Mouse (Mus musculus) liver, postnatal 0 days (tissue): Measurements from ENCODE around the gene Spocd1. TPM values are rescaled to one million over a fixed set of nuclear protein-coding genes. Genes with fewer than 3 reads are reported as not detected.
A peak's percentile ranks its signal among the peaks of the same experiment; 100 is the strongest.

Experiments
- ATAC-seq: fragments of 200-750 bp; cut with Nextera tagmentation; 2 replicates; pipeline ENCODE4 v1.8.0; 2017; ENCODE audit warnings: mild to moderate bottlenecking, moderate library complexity
- DNase-seq: peaks from one replicate; pipeline ENCODE4 v3.0.0-alpha.2; 2016
- H3K27ac ChIP-seq: fragments of 300-500 bp; sonication (generic); 2 replicates; pipeline ENCODE4 v1.5.1; 2014; ENCODE audit warnings: antibody characterized with exemption, moderate library complexity, mild to moderate bottlenecking, low read depth
- H3K27me3 ChIP-seq: fragments of 300-500 bp; sonication (generic); 2 replicates; pipeline ENCODE4 v1.6.1; 2014; ENCODE audit warnings: low read length, control low read depth, mixed read lengths; ENCODE audit not compliant: insufficient read depth
- H3K36me3 ChIP-seq: fragments of 300-500 bp; sonication (generic); replicated peaks from 2 replicates; pipeline ENCODE4 v1.6.1; 2014; ENCODE audit warnings: mild to moderate bottlenecking, control low read depth, low read length, moderate library complexity, mixed read lengths; ENCODE audit not compliant: insufficient read depth
- H3K4me1 ChIP-seq: fragments of 300-500 bp; sonication (generic); 2 replicates; pipeline ENCODE4 v1.6.1; 2014; ENCODE audit warnings: antibody characterized with exemption, mild to moderate bottlenecking, control low read depth; ENCODE audit not compliant: insufficient read depth
- H3K4me2 ChIP-seq: fragments of 300-500 bp; sonication (generic); 2 replicates; pipeline ENCODE4 v1.6.1; 2014; ENCODE audit warnings: low read depth, mild to moderate bottlenecking, low read length, moderate library complexity, mixed read lengths
- H3K4me3 ChIP-seq: fragments of 300-500 bp; sonication (generic); 2 replicates; pipeline ENCODE4 v1.5.1; 2014; ENCODE audit warnings: low read depth, low read length
- H3K9ac ChIP-seq: fragments of 300-500 bp; sonication (generic); replicated peaks from 2 replicates; pipeline ENCODE4 v1.6.1; 2014; ENCODE audit warnings: mild to moderate bottlenecking, moderate library complexity
- H3K9me3 ChIP-seq: fragments of 300-500 bp; sonication (generic); 2 replicates; pipeline ENCODE4 v1.6.1; 2016; ENCODE audit warnings: mild to moderate bottlenecking, control low read depth, low read length, mixed read lengths
- CTCF ChIP-seq: sonication (generic); IDR thresholded peaks from 2 replicates; pipeline ENCODE4 v1.5.1; 2016; ENCODE audit warnings: antibody characterized with exemption, low read depth
- EP300 ChIP-seq: IDR thresholded peaks from 2 replicates; pipeline ENCODE4 v1.6.1; 2016; ENCODE audit warnings: antibody characterized with exemption, low read depth, mild to moderate bottlenecking
- whole genome bisulfite sequencing: fragments of 180-500 bp; shearing (Covaris S2); extraction: QIAGEN DNeasy Blood & Tissue Kit; methylation state at CpG from one replicate; pipeline ENCODE4 v1.1.7; 2014; ENCODE audit not compliant: insufficient replicate concordance; 5-methylcytosine and 5-hydroxymethylcytosine counted together
- polyA plus RNA-seq: library from polyadenylated mRNA; unstranded; fragments of >200 nt; fragmentation: Nextera tagmentation; extraction: Ambion mirVana; gene quantifications from 2 replicates; pipeline ENCODE4 v1.2.1, GENCODE M21; 2015

Spocd1 gene
- polyA plus RNA-seq, 1 experiment from 2014 or later = not detected

GRCm38 (mm10) chr4:129924143-129924542 is 4.9 kb upstream of the Spocd1 start:
- H3K27me3 ChIP-seq = no peaks in the 10 kb centered on the region
- no peak overlapping the region for H3K9ac ChIP-seq
- H3K4me2 ChIP-seq = no peak overlapping the region
- WGBS = 67% methylated on average over 8 of the region's 8 CpGs
- H3K36me3 ChIP-seq = no peaks in the 10 kb centered on the region
- TF ChIP-seq EP300 (no peak), CTCF (no peak)
- H3K27ac ChIP-seq = 0 out of 2 replicates have a peak overlapping the region, but pooled peaks have one; percentile 19
- no peak overlapping the region for H3K4me3 ChIP-seq
- ATAC-seq (no peak), DNase-seq (no peak)
- H3K4me1 ChIP-seq = peaks cover 30% of the 10 kb centered on the region
- H3K9me3 ChIP-seq = no peaks in the 10 kb centered on the region

GRCm38 (mm10) chr4:129924694-129925093 is 4.4 kb upstream of the Spocd1 start:
- Histone ChIP-seq H3K27me3 (no peaks in the 10 kb centered on the region), H3K9ac (no peak overlapping the region), H3K9me3 (no peaks in the 10 kb centered on the region), H3K4me2 (no peak overlapping the region), H3K36me3 (no peaks in the 10 kb centered on the region), H3K4me1 (peaks cover 30% of the 10 kb centered on the region), H3K4me3 (no peak overlapping the region), H3K27ac (peak overlapping the region; percentile 19; the same call in 1 of the 2 replicates)
- DNase-seq (no peak), ATAC-seq (no peak; the same call in 1 of the 2 replicates)
- 42% methylated on average over 6 of the region's 6 CpGs for WGBS
- TF ChIP-seq CTCF = no peak
- no peak for TF ChIP-seq EP300

GRCm38 (mm10) chr4:129926544-129926943 is 2.5 kb upstream of the Spocd1 start:
- Histone ChIP-seq H3K4me1 (peaks cover 16% of the 10 kb centered on the region), H3K27ac (no peak overlapping the region), H3K4me3 (no peak overlapping the region), H3K9me3 (no peaks in the 10 kb centered on the region), H3K9ac (peak overlapping the region; percentile 18; the same call in 1 of the 2 replicates), H3K27me3 (no peaks in the 10 kb centered on the region), H3K36me3 (no peaks in the 10 kb centered on the region), H3K4me2 (peak overlapping the region; percentile 10; the same call in 1 of the 2 replicates)
- no peak for DNase-seq
- 11% methylated on average over 8 of the region's 8 CpGs for WGBS
- TF ChIP-seq CTCF = no peak
- no peak for TF ChIP-seq EP300
- no peak for ATAC-seq

GRCm38 (mm10) chr4:129927091-129927490 is 2.0 kb upstream of the Spocd1 start:
- Histone ChIP-seq H3K4me2 (no peak overlapping the region), H3K36me3 (no peaks in the 10 kb centered on the region), H3K27me3 (no peaks in the 10 kb centered on the region), H3K27ac (no peak overlapping the region), H3K9ac (no peak overlapping the region), H3K4me3 (no peak overlapping the region), H3K9me3 (0 out of 2 replicates have a peak, but pooled peaks cover 3% of the 10 kb centered on the region), H3K4me1 (peaks cover 11% of the 10 kb centered on the region)
- no peak for ATAC-seq
- TF ChIP-seq CTCF = no peak
- TF ChIP-seq EP300 = no peak
- 52% methylated on average over 3 of the region's 3 CpGs for WGBS
- DNase-seq = no peak

GRCm38 (mm10) chr4:129928124-129928751 is 811 bp upstream of the Spocd1 start:
- ATAC-seq (peak; percentile 72), DNase-seq (peak; percentile 90)
- WGBS = 1% methylated on average over 19 of the region's 19 CpGs
- H3K4me3 ChIP-seq = peak overlapping the region; percentile 19
- no peak overlapping the region for H3K9ac ChIP-seq
- H3K36me3 ChIP-seq = no peaks in the 10 kb centered on the region
- no peak overlapping the region for H3K27ac ChIP-seq
- TF ChIP-seq EP300 = no peak
- TF ChIP-seq CTCF = peak; percentile 96
- peak overlapping the region; percentile 66 for H3K4me2 ChIP-seq
- no peaks in the 10 kb centered on the region for H3K27me3 ChIP-seq
- H3K9me3 ChIP-seq = 0 out of 2 replicates have a peak, but pooled peaks cover 3% of the 10 kb centered on the region
- H3K4me1 ChIP-seq = peaks cover 10% of the 10 kb centered on the region

GRCm38 (mm10) chr4:129933696-129934095 is 4.6 kb downstream of the Spocd1 start:
- ATAC-seq (no peak), DNase-seq (no peak)
- Histone ChIP-seq H3K9me3 (0 out of 2 replicates have a peak, but pooled peaks cover 3% of the 10 kb centered on the region), H3K4me3 (no peak overlapping the region), H3K9ac (no peak overlapping the region), H3K4me2 (no peak overlapping the region), H3K27me3 (no peaks in the 10 kb centered on the region), H3K36me3 (no peaks in the 10 kb centered on the region), H3K27ac (no peak overlapping the region), H3K4me1 (no peaks in the 10 kb centered on the region)
- 58% methylated on average over 14 of the region's 14 CpGs for WGBS
- TF ChIP-seq EP300 (no peak), CTCF (no peak)
